Mouse (Mus musculus) liver, postnatal 0 days (tissue): ENCODE measurements around the gene E130114P18Rik.

Experiments used
- CTCF ChIP-seq: sonication (generic); IDR thresholded peaks from 2 replicates; pipeline ENCODE4 v1.5.1; 2016; ENCODE audit warnings: antibody characterized with exemption, low read depth
- EP300 ChIP-seq: IDR thresholded peaks from 2 replicates; pipeline ENCODE4 v1.6.1; 2016; ENCODE audit warnings: antibody characterized with exemption, low read depth, mild to moderate bottlenecking

- TF ChIP-seq CTCF = no peak
- TF ChIP-seq EP300 = peak; percentile 93
These were observed 36.6 kb upstream of the E130114P18Rik start for GRCm38 (mm10) chr4:97814515-97814914.
